Mouse (Mus musculus) bone marrow, adult 2 months (tissue): Measurements from ENCODE around the gene Mzf1.

Experiments
- CTCF ChIP-seq: fragments of 200-500 bp; IDR thresholded peaks from 2 replicates; pipeline ENCODE4 v1.5.1; 2011; ENCODE audit warnings: low read length, control low read depth; ENCODE audit not compliant: control insufficient read depth, insufficient read depth
- POLR2A ChIP-seq: fragments of 200-500 bp; IDR thresholded peaks from 2 replicates; pipeline ENCODE4 v1.6.1; 2011; ENCODE audit warnings: low read depth, mild to moderate bottlenecking, control low read depth, low read length, borderline replicate concordance; ENCODE audit not compliant: control insufficient read depth

DNA sequence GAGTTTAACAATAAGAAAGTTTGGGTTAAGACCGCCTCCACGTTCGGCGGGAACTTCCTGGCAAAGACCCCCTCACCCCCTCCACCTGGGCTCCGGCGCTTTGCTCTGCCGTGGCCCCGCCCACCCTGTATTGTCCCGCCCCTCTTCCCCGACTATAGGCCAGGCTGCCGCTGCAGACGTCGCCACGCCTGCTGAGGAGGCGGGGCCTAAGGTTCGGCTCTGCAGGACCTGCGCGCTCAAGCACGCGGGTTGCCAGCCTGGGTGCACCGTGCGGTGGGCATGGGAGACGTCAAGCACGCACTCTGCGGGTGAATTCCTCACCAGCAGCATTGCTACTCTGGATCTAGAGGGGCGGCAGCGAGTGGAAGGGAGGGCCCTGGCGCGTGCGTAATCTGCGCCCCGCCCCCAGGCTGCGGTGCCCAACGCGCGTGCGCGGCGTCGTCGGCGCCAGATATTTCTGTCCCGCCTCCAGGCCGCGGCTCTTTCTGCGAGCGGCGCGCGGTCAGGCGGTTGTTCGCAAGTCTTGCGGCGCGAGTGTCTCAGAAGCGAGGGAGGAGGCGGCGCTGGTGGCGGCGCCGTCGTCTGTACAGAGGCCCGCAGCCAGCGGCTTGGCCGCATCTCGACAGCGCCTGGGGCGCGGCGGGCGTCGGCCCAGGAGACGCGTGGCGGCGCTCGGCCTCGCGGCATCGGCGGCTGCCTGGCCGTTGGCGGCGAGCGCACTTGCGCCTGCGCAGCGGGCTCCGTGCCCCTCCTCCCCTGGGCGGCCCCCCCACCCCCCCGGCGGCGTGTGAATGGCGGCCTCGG lies 30.4 kb downstream of the Mzf1 start:
- no peak; the same call in 1 of the 2 replicates for TF ChIP-seq CTCF
- peak; percentile 83; the same call in 1 of the 2 replicates for TF ChIP-seq POLR2A
